Mouse (Mus musculus) adrenal gland (tissue): ENCODE results near the gene Gm3415.
"Not testable (repeated sequence)": the region's sequence is repeated elsewhere in the genome, so short reads cannot be mapped to it uniquely, and the experiment has no call there.

ENCODE experiments used
- intact Hi-C: fragments of 180-260 bp; cut with DNase I; formaldehyde crosslinking; loops from one replicate; pipeline ENCODE4 v1.15.1; 2025

Gene Gm3415

GRCm38 (mm10) chr5:146598215-146599119 lies 42.5 kb downstream of the Gm3415 start:
- intact Hi-C loops = no loop called here

- intact Hi-C loops = not testable (repeated sequence)
Observed at GRCm38 (mm10) chr5:146599216-146599615, 43.3 kb downstream of the Gm3415 start.

GRCm38 (mm10) chr5:146599970-146600369 lies 44.0 kb downstream of the Gm3415 start:
- intact Hi-C loops = no loop called here

DNA sequence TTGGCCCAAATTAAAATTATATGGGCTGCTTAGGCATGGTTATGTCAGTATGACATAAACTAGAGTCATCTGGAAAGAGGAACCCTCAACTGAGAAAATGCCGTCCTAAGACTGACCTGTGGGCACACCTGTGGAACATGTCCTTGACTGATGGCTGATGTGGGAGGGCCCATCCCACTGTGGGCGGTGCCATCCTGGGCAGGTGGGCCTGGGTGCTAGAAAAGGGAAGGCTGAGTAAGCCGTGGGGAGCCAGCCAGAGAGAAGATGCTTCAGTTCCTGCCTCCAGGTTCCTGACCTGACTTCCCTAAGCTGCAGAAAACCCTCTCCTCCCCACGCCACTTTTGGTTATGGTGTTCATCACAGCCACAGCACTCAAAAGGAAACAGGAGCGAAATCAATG lies 50.3 kb downstream of the Gm3415 start:
- intact Hi-C loops = no loop called here

GRCm38 (mm10) chr5:146606895-146607294 lies 51.0 kb downstream of the Gm3415 start:
- intact Hi-C loops = no loop called here

GRCm38 (mm10) chr5:146607816-146608215 lies 51.9 kb downstream of the Gm3415 start:
- intact Hi-C loops = no loop called here
